Comparison of ENCODE assay signal across 8 mouse cellular contexts in the genomic region with DNA sequence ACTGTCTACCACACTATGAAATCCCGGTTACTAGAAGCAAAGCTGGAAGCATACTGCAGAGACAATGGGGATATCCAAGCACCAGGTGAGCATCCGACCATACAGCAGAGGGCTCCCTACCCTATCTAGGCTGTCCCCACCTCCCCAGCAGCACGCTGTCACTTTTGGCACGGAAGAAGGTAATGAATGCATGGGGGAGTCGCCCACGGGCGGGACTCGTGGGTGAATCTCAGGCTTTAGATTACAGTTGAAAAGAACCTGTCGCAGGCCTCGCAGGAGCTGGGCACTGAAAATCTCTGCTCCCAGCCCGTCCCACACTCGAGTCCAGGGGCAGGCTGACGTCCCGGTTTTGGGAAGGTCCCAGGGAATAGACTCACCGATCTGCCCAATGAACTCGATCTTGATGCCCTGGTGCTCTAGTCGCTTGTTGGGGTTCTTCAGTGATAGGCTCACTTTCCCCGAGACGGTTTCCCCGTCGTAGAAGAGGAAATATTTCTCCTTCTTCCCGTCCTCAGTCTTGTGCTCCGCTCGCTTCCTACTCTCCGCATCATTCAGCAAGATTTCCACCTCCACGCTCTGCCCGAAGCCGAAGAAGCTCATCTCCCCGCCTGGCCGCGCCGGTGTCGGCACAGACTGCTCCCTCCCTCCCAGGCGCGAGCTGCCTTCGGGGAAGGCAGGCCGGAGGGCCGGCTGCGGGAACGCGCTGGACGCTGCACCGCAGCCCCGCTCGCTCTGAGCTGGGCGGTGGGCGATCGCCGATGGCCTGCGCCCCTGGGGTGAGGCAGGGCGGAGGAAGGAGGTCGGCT. TPM values are rescaled to one million over a fixed set of nuclear protein-coding genes. Genes with fewer than 3 reads are reported as not detected.
A peak's percentile ranks its signal among the peaks of the same experiment; 100 is the strongest.
DNase-seq lines count a peak whose midpoint lies in the region; ATAC-seq and TF ChIP-seq lines count a peak whose summit lies in the region.

No protein-coding gene starts in this region.

- DNase-seq in T-cell, adult 2 months (ENCODE audit: low spot score), result peak; percentile 60
- peak; percentile 57 to 60 for DNase-seq in cerebellum, postnatal 36 days
- DNase-seq in gastrocnemius, adult 18-20 months (ENCODE audit: low spot score), result peak; percentile 15
- DNase-seq in hindbrain, postnatal 0 days (ENCODE audit: low spot score), result peak; percentile 67
- DNase-seq in left cerebral cortex, postnatal 10 days (ENCODE audit: extremely low spot score in 1 of 2, low spot score in 2 of 2), result peak; percentile 41 to 53
- peak; percentile 67 to 72 for DNase-seq in right cerebral cortex, postnatal 36 days (ENCODE audit: low spot score in 2 of 2)
- DNase-seq in urinary bladder, postnatal 4 days (ENCODE audit: low spot score in 2 of 2), result peak; percentile 25 to 61

- no peaks in the 10 kb centered on the region for H3K9me3 ChIP-seq in hindbrain, postnatal 0 days (ENCODE audit: low read length)
- no peaks in the 10 kb centered on the region for H3K9me3 ChIP-seq in megakaryocyte, embryonic 14.5 days

- peak overlapping the region; percentile 94 for H3K27ac ChIP-seq in hindbrain, postnatal 0 days

- peaks cover 23% of the 10 kb centered on the region for H3K4me1 ChIP-seq in hindbrain, postnatal 0 days (ENCODE audit: insufficient read depth, low read length)
- peaks cover 71% of the 10 kb centered on the region for H3K4me1 ChIP-seq in megakaryocyte, embryonic 14.5 days

- H3K27me3 ChIP-seq in hindbrain, postnatal 0 days (ENCODE audit: insufficient read depth, low read length), result no peaks in the 10 kb centered on the region
- H3K27me3 ChIP-seq in megakaryocyte, embryonic 14.5 days (replicated peaks), result no peaks in the 10 kb centered on the region

- intact Hi-C loops in left cerebral cortex, postnatal 10 days (cut with DNase I), result no loop called here

- ATAC-seq in hindbrain, postnatal 0 days, result peak; percentile 27

- peak overlapping the region; percentile 94 for H3K9ac ChIP-seq in hindbrain, postnatal 0 days (replicated peaks; ENCODE audit: low read length)

- H3K4me2 ChIP-seq in hindbrain, postnatal 0 days (ENCODE audit: low read depth, low read length), result peak overlapping the region; percentile 87

- under 1% methylated on average over 52 of the region's 52 CpGs for WGBS in hindbrain, postnatal 0 days

- H3K4me3 ChIP-seq in hindbrain, postnatal 0 days (ENCODE audit: low read length), result peak overlapping the region; percentile 98
- H3K4me3 ChIP-seq in megakaryocyte, embryonic 14.5 days (replicated peaks), result peak overlapping the region; percentile 100

- no peaks in the 10 kb centered on the region for H3K36me3 ChIP-seq in hindbrain, postnatal 0 days (ENCODE audit: insufficient read depth, low read length)
- H3K36me3 ChIP-seq in megakaryocyte, embryonic 14.5 days (replicated peaks; ENCODE audit: low read length), result peaks cover 10% of the 10 kb centered on the region

- TF ChIP-seq CTCF in hindbrain, postnatal 0 days (IDR thresholded peaks at IDR 0.05; ENCODE audit: low read depth), result peak; percentile 51

RNA-seq across cellular contexts. Expression of gene Vps26b, which starts 0.6 kb away (rescaled TPM):
- 10 to 100 TPM; 22.9 to 25.4 TPM for total RNA-seq in gastrocnemius, adult 18-20 months (2021)
- total RNA-seq in hindbrain, postnatal 0 days (2014; rRNA removed), result 141 and 162 TPM in 2 replicates
- polyA plus RNA-seq in hindbrain, postnatal 0 days (2015; fragmentation: Nextera tagmentation; extraction: Ambion mirVana), result 69.2 and 74.3 TPM in 2 replicates
- 100 to 1,000 TPM; 117 to 119 TPM for total RNA-seq in left cerebral cortex, postnatal 10 days (2021)
- polyA plus RNA-seq in megakaryocyte, embryonic 14.5 days (2012; ENCODE audit: insufficient read depth, low replicate concordance), result 21.3 and 26.1 TPM in 2 replicates

RNA-seq across cellular contexts. Expression of gene Ncapd3, which starts 0.8 kb away (rescaled TPM):
- 1 to 10 TPM; 5.7 to 5.8 TPM for total RNA-seq in gastrocnemius, adult 18-20 months (2021)
- 21.3 and 22.3 TPM in 2 replicates for total RNA-seq in hindbrain, postnatal 0 days (2014; rRNA removed)
- 6.9 and 7.4 TPM in 2 replicates for polyA plus RNA-seq in hindbrain, postnatal 0 days (2015; fragmentation: Nextera tagmentation; extraction: Ambion mirVana)
- total RNA-seq in left cerebral cortex, postnatal 10 days (2021), result 10 to 100 TPM; 18.3 to 19.9 TPM
- polyA plus RNA-seq in megakaryocyte, embryonic 14.5 days (2012; ENCODE audit: insufficient read depth, low replicate concordance), result 0.53 and 0.97 TPM in 2 replicates

RNA-seq across cellular contexts. Expression of gene Thyn1, which starts 29.7 kb away (rescaled TPM):
- 10 to 100 TPM; 21.1 to 21.9 TPM for total RNA-seq in gastrocnemius, adult 18-20 months (2021)
- total RNA-seq in hindbrain, postnatal 0 days (2014; rRNA removed), result 35.3 and 36.9 TPM in 2 replicates
- 147 and 148 TPM in 2 replicates for polyA plus RNA-seq in hindbrain, postnatal 0 days (2015; fragmentation: Nextera tagmentation; extraction: Ambion mirVana)
- total RNA-seq in left cerebral cortex, postnatal 10 days (2021), result 10 to 100 TPM; 76.9 to 79.6 TPM
- polyA plus RNA-seq in megakaryocyte, embryonic 14.5 days (2012; ENCODE audit: insufficient read depth, low replicate concordance), result 2.5 and 6.9 TPM in 2 replicates

RNA-seq across cellular contexts. Expression of gene Acad8, which starts 29.9 kb away (rescaled TPM):
- 10 to 100 TPM; 28.6 to 29.5 TPM for total RNA-seq in gastrocnemius, adult 18-20 months (2021)
- 12.7 and 24.0 TPM in 2 replicates for total RNA-seq in hindbrain, postnatal 0 days (2014; rRNA removed)
- 29.4 and 32.5 TPM in 2 replicates for polyA plus RNA-seq in hindbrain, postnatal 0 days (2015; fragmentation: Nextera tagmentation; extraction: Ambion mirVana)
- total RNA-seq in left cerebral cortex, postnatal 10 days (2021), result 10 to 100 TPM; 27.1 to 29.1 TPM
- polyA plus RNA-seq in megakaryocyte, embryonic 14.5 days (2012; ENCODE audit: insufficient read depth, low replicate concordance), result 0.68 TPM in 1 of 2 replicates, not detected in the other

Comparison
In these comparisons a context has a peak if more than half of its experiments do, and no peak if none do; other contexts are left out.
1. Peak in every context shown above with its lines: DNase-seq, ATAC-seq, H3K4me3 ChIP-seq and H3K27ac ChIP-seq.
2. DNase-seq: peak in every context shown above with its lines; median percentile 70 in right cerebral cortex, postnatal 36 days; 67 in hindbrain, postnatal 0 days; 60 in T-cell, adult 2 months; 58 in cerebellum, postnatal 36 days; 47 in left cerebral cortex, postnatal 10 days; 43 in urinary bladder, postnatal 4 days; 15 in gastrocnemius, adult 18-20 months.